Mouse (Mus musculus) heart, embryonic 10.5 days (tissue): ENCODE measurements around the gene Nfyb. TPM values are rescaled to one million over a fixed set of nuclear protein-coding genes. Genes with fewer than 3 reads are reported as not detected.

Source experiments
- DNase-seq: peaks from one replicate; pipeline ENCODE4 v3.0.0-alpha.2; 2017; ENCODE audit warnings: low spot score
- H3K27ac ChIP-seq: fragments of 300-500 bp; sonication (generic); 2 replicates; pipeline ENCODE4 v1.5.1; 2016; ENCODE audit warnings: mild to moderate bottlenecking
- H3K27me3 ChIP-seq: fragments of 300-500 bp; sonication (generic); 2 replicates; pipeline ENCODE4 v1.6.1; 2016; ENCODE audit warnings: mild to moderate bottlenecking; ENCODE audit not compliant: poor library complexity, insufficient read depth, severe bottlenecking
- H3K36me3 ChIP-seq: fragments of 300-500 bp; sonication (generic); 2 replicates; pipeline ENCODE4 v1.6.1; 2016; ENCODE audit warnings: mild to moderate bottlenecking, moderate library complexity
- H3K4me1 ChIP-seq: fragments of 300-500 bp; sonication (generic); 2 replicates; pipeline ENCODE4 v1.6.1; 2016; ENCODE audit warnings: mild to moderate bottlenecking
- H3K4me3 ChIP-seq: fragments of 300-500 bp; sonication (generic); 2 replicates; pipeline ENCODE4 v1.5.1; 2016; ENCODE audit warnings: mild to moderate bottlenecking, moderate library complexity
- H3K9me3 ChIP-seq: fragments of 300-500 bp; sonication (generic); 2 replicates; pipeline ENCODE4 v1.6.1; 2016; ENCODE audit warnings: mild to moderate bottlenecking, moderate library complexity
- WGBS: fragments of 180-500 bp; shearing (Covaris S2); methylation state at CpG from one replicate; pipeline ENCODE4 v1.1.7; 2016; 5-methylcytosine and 5-hydroxymethylcytosine counted together
- polyA plus RNA-seq: library from polyadenylated mRNA; unstranded; fragments of >200 nt; fragmentation: Nextera tagmentation; extraction: Ambion mirVana; gene quantifications from 2 replicates; pipeline ENCODE4 v1.2.1, GENCODE M21; 2016

Gene Nfyb
- polyA plus RNA-seq, 1 experiment from 2014 or later: 37.2 TPM

- Histone ChIP-seq H3K36me3 (no peaks in the 10 kb centered on the region), H3K27me3 (no peaks in the 10 kb centered on the region), H3K9me3 (no peaks in the 10 kb centered on the region), H3K4me1 (peaks cover 8% of the 10 kb centered on the region), H3K4me3 (no peak overlapping the region), H3K27ac (no peak overlapping the region)
- DNase-seq: no peak
- WGBS: 90% methylated on average over 5 of the region's 5 CpGs
Observed at GRCm38 (mm10) chr10:82774841-82775240, 10.9 kb upstream of the Nfyb start.

- 0 out of 2 replicates have a peak, but pooled peaks cover 7% of the 10 kb centered on the region for H3K27me3 ChIP-seq
- H3K36me3 ChIP-seq: no peaks in the 10 kb centered on the region
- no peak overlapping the region for H3K4me3 ChIP-seq
- DNase-seq: no peak
- H3K4me1 ChIP-seq: peaks cover 6% of the 10 kb centered on the region; the same call in 1 of the 2 replicates
- no peaks in the 10 kb centered on the region for H3K9me3 ChIP-seq
- WGBS: 69% methylated on average over 9 of the region's 9 CpGs
- H3K27ac ChIP-seq: no peak overlapping the region
Observed at GRCm38 (mm10) chr10:82771595-82772170, 7.7 kb upstream of the Nfyb start.

- H3K36me3 ChIP-seq: no peaks in the 10 kb centered on the region
- no peaks in the 10 kb centered on the region for H3K9me3 ChIP-seq
- DNase-seq: no peak
- 82% methylated on average over 2 of the region's 2 CpGs for WGBS
- no peak overlapping the region for H3K27ac ChIP-seq
- H3K27me3 ChIP-seq: 0 out of 2 replicates have a peak, but pooled peaks cover 7% of the 10 kb centered on the region
- no peak overlapping the region for H3K4me3 ChIP-seq
- peaks cover 6% of the 10 kb centered on the region; the same call in 1 of the 2 replicates for H3K4me1 ChIP-seq
Observed at GRCm38 (mm10) chr10:82770713-82771112, 6.8 kb upstream of the Nfyb start.

- Histone ChIP-seq H3K27me3 (0 out of 2 replicates have a peak, but pooled peaks cover 7% of the 10 kb centered on the region), H3K36me3 (no peaks in the 10 kb centered on the region), H3K27ac (no peak overlapping the region), H3K9me3 (no peaks in the 10 kb centered on the region), H3K4me3 (no peak overlapping the region), H3K4me1 (peaks cover 10% of the 10 kb centered on the region; the same call in 1 of the 2 replicates)
- DNase-seq: no peak
- WGBS: 13% methylated on average over 9 of the region's 9 CpGs
Observed at GRCm38 (mm10) chr10:82768901-82769300, 5.0 kb upstream of the Nfyb start.

GRCm38 (mm10) chr10:82762756-82763681 lies 925 bp downstream of the Nfyb start:
- peak overlapping the region; percentile 100 for H3K27ac ChIP-seq
- H3K27me3 ChIP-seq: no peaks in the 10 kb centered on the region
- peak overlapping the region; percentile 94 for H3K4me3 ChIP-seq
- WGBS: under 1% methylated on average over 44 of the region's 48 CpGs
- DNase-seq: no peak
- peaks cover 36% of the 10 kb centered on the region for H3K36me3 ChIP-seq
- H3K9me3 ChIP-seq: no peaks in the 10 kb centered on the region
- peaks cover 20% of the 10 kb centered on the region for H3K4me1 ChIP-seq

GRCm38 (mm10) chr10:82761037-82761811 lies 2.7 kb downstream of the Nfyb start:
- H3K27ac ChIP-seq: no peak overlapping the region
- 83% methylated on average over 9 of the region's 9 CpGs for WGBS
- H3K4me1 ChIP-seq: peaks cover 20% of the 10 kb centered on the region
- H3K9me3 ChIP-seq: no peaks in the 10 kb centered on the region
- no peak overlapping the region for H3K4me3 ChIP-seq
- no peaks in the 10 kb centered on the region for H3K27me3 ChIP-seq
- H3K36me3 ChIP-seq: peaks cover 54% of the 10 kb centered on the region
- no peak for DNase-seq

- H3K36me3 ChIP-seq: peaks cover 69% of the 10 kb centered on the region
- no peaks in the 10 kb centered on the region for H3K9me3 ChIP-seq
- H3K27me3 ChIP-seq: no peaks in the 10 kb centered on the region
- H3K4me1 ChIP-seq: peaks cover 20% of the 10 kb centered on the region
- WGBS: 91% methylated on average over 5 of the region's 5 CpGs
- H3K4me3 ChIP-seq: no peak overlapping the region
- no peak overlapping the region for H3K27ac ChIP-seq
- DNase-seq: no peak
Observed at GRCm38 (mm10) chr10:82759706-82760105, 4.2 kb downstream of the Nfyb start.

GRCm38 (mm10) chr10:82758878-82759277 lies 5.1 kb downstream of the Nfyb start:
- Histone ChIP-seq H3K27ac (no peak overlapping the region), H3K27me3 (no peaks in the 10 kb centered on the region), H3K4me3 (no peak overlapping the region), H3K9me3 (no peaks in the 10 kb centered on the region), H3K4me1 (peaks cover 16% of the 10 kb centered on the region), H3K36me3 (peaks cover 77% of the 10 kb centered on the region)
- DNase-seq: no peak
- WGBS: 94% methylated on average over 3 of the region's 3 CpGs

GRCm38 (mm10) chr10:82758368-82758767 lies 5.6 kb downstream of the Nfyb start:
- WGBS: 86% methylated on average over 6 of the region's 6 CpGs
- Histone ChIP-seq H3K27ac (no peak overlapping the region), H3K27me3 (no peaks in the 10 kb centered on the region), H3K4me1 (peaks cover 16% of the 10 kb centered on the region), H3K36me3 (peaks cover 82% of the 10 kb centered on the region), H3K4me3 (no peak overlapping the region), H3K9me3 (no peaks in the 10 kb centered on the region)
- peak; percentile 64 for DNase-seq

- Histone ChIP-seq H3K36me3 (peaks cover 93% of the 10 kb centered on the region), H3K27ac (no peak overlapping the region), H3K9me3 (no peaks in the 10 kb centered on the region), H3K4me3 (no peak overlapping the region), H3K27me3 (no peaks in the 10 kb centered on the region), H3K4me1 (peaks cover 15% of the 10 kb centered on the region)
- WGBS: 87% methylated on average over 9 of the region's 9 CpGs
- DNase-seq: no peak
Observed at GRCm38 (mm10) chr10:82757341-82757740, 6.6 kb downstream of the Nfyb start.

- WGBS: 93% methylated on average over 9 of the region's 9 CpGs
- H3K9me3 ChIP-seq: no peaks in the 10 kb centered on the region
- peaks cover 12% of the 10 kb centered on the region for H3K4me1 ChIP-seq
- no peak for DNase-seq
- peaks cover 100% of the 10 kb centered on the region for H3K36me3 ChIP-seq
- no peak overlapping the region for H3K27ac ChIP-seq
- no peak overlapping the region for H3K4me3 ChIP-seq
- H3K27me3 ChIP-seq: no peaks in the 10 kb centered on the region
Observed at GRCm38 (mm10) chr10:82756466-82756865, 7.5 kb downstream of the Nfyb start.

- Histone ChIP-seq H3K4me1 (peaks cover under 1% of the 10 kb centered on the region; the same call in 1 of the 2 replicates), H3K9me3 (no peaks in the 10 kb centered on the region), H3K27me3 (no peaks in the 10 kb centered on the region), H3K4me3 (no peak overlapping the region), H3K27ac (no peak overlapping the region), H3K36me3 (peaks cover 100% of the 10 kb centered on the region)
- no peak for DNase-seq
- WGBS: 94% methylated on average over 11 of the region's 11 CpGs
Observed at GRCm38 (mm10) chr10:82755213-82755890, 8.6 kb downstream of the Nfyb start.
